ENCODE assay signal across 11 mouse cellular contexts in genomic region chr14:60704510-60704909, GRCm38 (mm10).
DNase-seq lines count a peak whose midpoint lies in the region; ATAC-seq and TF ChIP-seq lines count a peak whose summit lies in the region.
"Had no signal": no experiment of that assay in that cellular context is flagged by ENCODE, and none has a peak within 500 bp of the region (broad histone marks: within the 10 kb centered on the region; RNA-seq: fewer than 3 reads in every experiment).

No protein-coding gene starts in this region.

- H3K4me1 ChIP-seq in heart, embryonic 15.5 days (replicated peaks), result peaks cover 27% of the 10 kb centered on the region
- peaks cover 14% of the 10 kb centered on the region for H3K4me1 ChIP-seq in liver, postnatal 0 days (ENCODE audit: insufficient read depth)

- H3K4me3 ChIP-seq in heart, embryonic 15.5 days, result no peak overlapping the region
- no peak overlapping the region for H3K4me3 ChIP-seq in liver, postnatal 0 days (ENCODE audit: low read depth, low read length)
- H3K4me3 ChIP-seq: myocyte had no signal

- H3K4me2 ChIP-seq in heart, embryonic 15.5 days, result no peak overlapping the region
- H3K4me2 ChIP-seq in liver, postnatal 0 days (ENCODE audit: low read depth, low read length), result no peak overlapping the region

- no peak for TF ChIP-seq EP300 in liver, postnatal 0 days (IDR thresholded peaks at IDR 0.05; ENCODE audit: low read depth)

- ATAC-seq in heart, embryonic 15.5 days (replicated peaks; ENCODE audit: insufficient number of reproducible peaks, insufficient read depth, low FRiP score, low read depth), result 0 out of 2 replicates have a peak, but pooled peaks have one; percentile 7
- 0 out of 2 replicates have a peak, but pooled peaks have one; percentile 18 for ATAC-seq in liver, postnatal 0 days

- H3K27ac ChIP-seq in heart, embryonic 15.5 days, result peak overlapping the region; percentile 57
- H3K27ac ChIP-seq in liver, postnatal 0 days (ENCODE audit: low read depth), result no peak overlapping the region

- H3K27me3 ChIP-seq in heart, embryonic 15.5 days, result no peaks in the 10 kb centered on the region
- H3K27me3 ChIP-seq in liver, postnatal 0 days (ENCODE audit: insufficient read depth, low read length), result no peaks in the 10 kb centered on the region
- H3K27me3 ChIP-seq: CH12.LX had no signal

- DNase-seq in heart, postnatal 36 days, result no peak
- peak; percentile 8 for DNase-seq in c-Kit-positive CD71-positive TER-119-negative erythroid progenitor cells, embryonic 14.5 days (ENCODE audit: low read depth)
- DNase-seq in induced T-regulatory cell, adult 2 months (ENCODE audit: low read depth), result peak; percentile 46
- no peak for DNase-seq in liver, postnatal 0 days
- no peak for DNase-seq in ovary, postnatal 14 days (ENCODE audit: low spot score)
- DNase-seq in frontal cortex, postnatal 14 days (ENCODE audit: low spot score in 2 of 2), result no peak
- no peak for DNase-seq in ovary, postnatal 36 days (ENCODE audit: low spot score)
- DNase-seq: kidney, postnatal 10 days had no signal

- H3K9me3 ChIP-seq in heart, embryonic 15.5 days (replicated peaks), result no peaks in the 10 kb centered on the region
- no peaks in the 10 kb centered on the region for H3K9me3 ChIP-seq in liver, postnatal 0 days (ENCODE audit: low read length)

- intact Hi-C loops in heart, postnatal 36 days (cut with DNase I), result no loop called here

- WGBS in heart, embryonic 15.5 days, result 31% methylated on average over 6 of the region's 6 CpGs
- WGBS in liver, postnatal 0 days (ENCODE audit: insufficient replicate concordance), result 54% methylated on average over 6 of the region's 6 CpGs

- no peaks in the 10 kb centered on the region for H3K36me3 ChIP-seq in heart, embryonic 15.5 days
- H3K36me3 ChIP-seq in liver, postnatal 0 days (replicated peaks; ENCODE audit: insufficient read depth, low read length), result no peaks in the 10 kb centered on the region

- TF ChIP-seq CTCF in liver, postnatal 0 days (IDR thresholded peaks at IDR 0.05; ENCODE audit: low read depth), result no peak

- no peak overlapping the region for H3K9ac ChIP-seq in heart, embryonic 15.5 days
- H3K9ac ChIP-seq in liver, postnatal 0 days (replicated peaks), result no peak overlapping the region

Comparison
In these comparisons a context has a peak if more than half of its experiments do, and no peak if none do; other contexts are left out.
1. DNase-seq: peak in c-Kit-positive CD71-positive TER-119-negative erythroid progenitor cells, embryonic 14.5 days (single experiment) and induced T-regulatory cell, adult 2 months (single experiment); none in heart, postnatal 36 days (0 of 2), liver, postnatal 0 days (single experiment), ovary, postnatal 14 days (single experiment), frontal cortex, postnatal 14 days (0 of 2) and ovary, postnatal 36 days (single experiment).